Mouse (Mus musculus): ENCODE data around the gene Ptgfrn. TPM values are rescaled to one million over a fixed set of nuclear protein-coding genes. Genes with fewer than 3 reads are reported as not detected.
A peak's percentile ranks its signal among the peaks of the same experiment; 100 is the strongest.

Ptgfrn gene
- polyA plus RNA-seq, 1 experiment from 2014 or later: 4.7 TPM

DNA sequence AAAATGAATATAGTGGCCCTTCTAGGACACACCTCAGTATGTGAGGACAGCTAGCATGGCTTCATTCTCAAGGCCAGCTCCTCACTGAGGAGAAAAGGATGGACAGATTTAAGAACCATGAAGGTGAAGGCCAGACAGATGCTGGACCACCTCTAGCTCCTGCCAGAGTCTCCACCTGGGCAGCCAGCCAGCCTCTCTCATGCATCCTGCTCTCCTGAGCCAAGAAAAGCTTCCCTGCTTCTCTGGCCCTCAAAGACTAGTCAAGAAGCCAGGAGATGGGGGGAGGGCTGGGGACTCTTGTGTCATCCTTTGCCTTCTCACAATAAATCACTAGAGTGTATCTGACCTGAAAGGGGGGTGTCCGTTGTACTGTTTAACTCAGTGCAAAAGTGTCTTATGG lies 31.7 kb downstream of the Ptgfrn start:
- 61% methylated on average over 1 of the region's 1 CpGs for WGBS
- no peak overlapping the region for H3K4me3 ChIP-seq (ENCODE audit: low read length)
- no peaks in the 10 kb centered on the region for H3K27me3 ChIP-seq (ENCODE audit: control insufficient read depth, insufficient read depth, low read length)
- ATAC-seq (ENCODE audit: low FRiP score, low TSS enrichment): peak; percentile 40; the same call in 1 of the 2 replicates
- peaks cover 7% of the 10 kb centered on the region; the same call in 1 of the 2 replicates for H3K36me3 ChIP-seq (ENCODE audit: control insufficient read depth, insufficient read depth, low read length)
- no peak overlapping the region for H3K9ac ChIP-seq (ENCODE audit: low read depth, low read length)
- H3K4me2 ChIP-seq (replicated peaks; ENCODE audit: low read depth, low read length): no peak overlapping the region
- H3K4me1 ChIP-seq (ENCODE audit: control insufficient read depth, insufficient read depth, low read length): no peaks in the 10 kb centered on the region
- H3K27ac ChIP-seq (ENCODE audit: low read depth, low read length): no peak overlapping the region
- no peaks in the 10 kb centered on the region for H3K9me3 ChIP-seq (ENCODE audit: control insufficient read depth, low read length)

DNA sequence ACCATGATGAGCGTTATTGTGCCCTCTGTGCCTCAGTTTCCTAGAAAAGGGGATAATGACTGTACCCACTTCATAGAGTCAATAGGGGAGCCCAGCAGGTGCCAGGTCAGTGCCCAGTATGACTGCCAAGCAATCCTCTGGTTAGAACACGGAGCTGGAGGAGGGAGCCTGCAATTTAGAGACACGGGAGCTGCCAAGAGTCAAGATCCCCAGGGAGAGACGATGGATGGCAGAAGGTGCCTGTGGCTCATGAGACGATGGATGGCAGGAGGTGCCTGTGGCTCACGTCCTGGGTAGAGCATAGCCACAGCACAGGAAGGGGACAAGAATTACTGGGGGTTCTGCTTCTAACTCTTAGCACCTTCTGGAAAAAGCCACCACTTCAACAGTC lies 32.4 kb downstream of the Ptgfrn start:
- Histone ChIP-seq H3K4me3 (ENCODE audit: low read length) (no peak overlapping the region), H3K4me1 (ENCODE audit: control insufficient read depth, insufficient read depth, low read length) (no peaks in the 10 kb centered on the region; the same call in 1 of the 2 replicates), H3K9ac (ENCODE audit: low read depth, low read length) (no peak overlapping the region), H3K27me3 (ENCODE audit: control insufficient read depth, insufficient read depth, low read length) (no peaks in the 10 kb centered on the region), H3K36me3 (ENCODE audit: control insufficient read depth, insufficient read depth, low read length) (peaks cover 7% of the 10 kb centered on the region; the same call in 1 of the 2 replicates), H3K27ac (ENCODE audit: low read depth, low read length) (no peak overlapping the region), H3K9me3 (ENCODE audit: control insufficient read depth, low read length) (no peaks in the 10 kb centered on the region), H3K4me2 (replicated peaks; ENCODE audit: low read depth, low read length) (no peak overlapping the region)
- ATAC-seq (ENCODE audit: low FRiP score, low TSS enrichment): no peak
- 87% methylated on average over 6 of the region's 6 CpGs for WGBS

GRCm38 (mm10) chr3:101076966-101077709 lies 32.9 kb downstream of the Ptgfrn start:
- no peak overlapping the region for H3K9ac ChIP-seq (ENCODE audit: low read depth, low read length)
- no peak overlapping the region for H3K4me3 ChIP-seq (ENCODE audit: low read length)
- H3K36me3 ChIP-seq (ENCODE audit: control insufficient read depth, insufficient read depth, low read length): peaks cover 7% of the 10 kb centered on the region; the same call in 1 of the 2 replicates
- no peak overlapping the region for H3K4me2 ChIP-seq (replicated peaks; ENCODE audit: low read depth, low read length)
- no peaks in the 10 kb centered on the region for H3K9me3 ChIP-seq (ENCODE audit: control insufficient read depth, low read length)
- no peak overlapping the region for H3K27ac ChIP-seq (ENCODE audit: low read depth, low read length)
- H3K4me1 ChIP-seq (ENCODE audit: control insufficient read depth, insufficient read depth, low read length): no peaks in the 10 kb centered on the region; the same call in 1 of the 2 replicates
- no peak for ATAC-seq (ENCODE audit: low FRiP score, low TSS enrichment)
- 93% methylated on average over 25 of the region's 25 CpGs for WGBS
- H3K27me3 ChIP-seq (ENCODE audit: control insufficient read depth, insufficient read depth, low read length): no peaks in the 10 kb centered on the region

DNA sequence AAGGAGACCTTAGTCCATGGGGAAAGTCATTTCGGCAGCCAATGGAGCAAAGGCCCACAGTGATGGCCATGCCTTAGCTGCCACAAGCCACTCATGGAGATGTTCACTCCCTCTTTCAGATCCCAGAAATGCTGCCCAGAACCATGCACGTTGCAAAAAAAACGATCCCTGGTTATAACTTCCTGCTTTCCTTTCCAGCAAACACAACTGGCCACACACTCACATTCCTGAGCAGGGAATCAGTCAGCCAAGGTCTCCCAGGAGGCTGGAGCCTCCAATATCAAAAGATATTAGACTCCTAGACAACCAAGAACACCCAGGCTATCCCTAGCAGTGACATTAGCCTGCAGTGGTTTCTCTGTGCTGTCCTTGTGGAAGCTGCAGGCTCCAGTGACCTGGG lies 34.2 kb downstream of the Ptgfrn start:
- ATAC-seq (ENCODE audit: low FRiP score, low TSS enrichment): no peak
- Histone ChIP-seq H3K9me3 (ENCODE audit: control insufficient read depth, low read length) (no peaks in the 10 kb centered on the region), H3K27ac (ENCODE audit: low read depth, low read length) (no peak overlapping the region), H3K4me3 (ENCODE audit: low read length) (no peak overlapping the region), H3K4me1 (ENCODE audit: control insufficient read depth, insufficient read depth, low read length) (no peaks in the 10 kb centered on the region; the same call in 1 of the 2 replicates), H3K27me3 (ENCODE audit: control insufficient read depth, insufficient read depth, low read length) (no peaks in the 10 kb centered on the region), H3K36me3 (ENCODE audit: control insufficient read depth, insufficient read depth, low read length) (peaks cover 7% of the 10 kb centered on the region; the same call in 1 of the 2 replicates), H3K4me2 (replicated peaks; ENCODE audit: low read depth, low read length) (no peak overlapping the region), H3K9ac (ENCODE audit: low read depth, low read length) (no peak overlapping the region)
- WGBS: 47% methylated on average over 3 of the region's 3 CpGs

GRCm38 (mm10) chr3:101073384-101073783 lies 36.7 kb downstream of the Ptgfrn start:
- Histone ChIP-seq H3K4me3 (ENCODE audit: low read length) (no peak overlapping the region), H3K9ac (ENCODE audit: low read depth, low read length) (no peak overlapping the region), H3K27ac (ENCODE audit: low read depth, low read length) (no peak overlapping the region), H3K4me1 (ENCODE audit: control insufficient read depth, insufficient read depth, low read length) (peaks cover 4% of the 10 kb centered on the region), H3K27me3 (ENCODE audit: control insufficient read depth, insufficient read depth, low read length) (no peaks in the 10 kb centered on the region), H3K9me3 (ENCODE audit: control insufficient read depth, low read length) (no peaks in the 10 kb centered on the region), H3K4me2 (replicated peaks; ENCODE audit: low read depth, low read length) (no peak overlapping the region), H3K36me3 (ENCODE audit: control insufficient read depth, insufficient read depth, low read length) (peaks cover 5% of the 10 kb centered on the region; the same call in 1 of the 2 replicates)
- ATAC-seq (ENCODE audit: low FRiP score, low TSS enrichment): no peak; the same call in 1 of the 2 replicates
- WGBS: 63% methylated on average over 9 of the region's 9 CpGs

DNA sequence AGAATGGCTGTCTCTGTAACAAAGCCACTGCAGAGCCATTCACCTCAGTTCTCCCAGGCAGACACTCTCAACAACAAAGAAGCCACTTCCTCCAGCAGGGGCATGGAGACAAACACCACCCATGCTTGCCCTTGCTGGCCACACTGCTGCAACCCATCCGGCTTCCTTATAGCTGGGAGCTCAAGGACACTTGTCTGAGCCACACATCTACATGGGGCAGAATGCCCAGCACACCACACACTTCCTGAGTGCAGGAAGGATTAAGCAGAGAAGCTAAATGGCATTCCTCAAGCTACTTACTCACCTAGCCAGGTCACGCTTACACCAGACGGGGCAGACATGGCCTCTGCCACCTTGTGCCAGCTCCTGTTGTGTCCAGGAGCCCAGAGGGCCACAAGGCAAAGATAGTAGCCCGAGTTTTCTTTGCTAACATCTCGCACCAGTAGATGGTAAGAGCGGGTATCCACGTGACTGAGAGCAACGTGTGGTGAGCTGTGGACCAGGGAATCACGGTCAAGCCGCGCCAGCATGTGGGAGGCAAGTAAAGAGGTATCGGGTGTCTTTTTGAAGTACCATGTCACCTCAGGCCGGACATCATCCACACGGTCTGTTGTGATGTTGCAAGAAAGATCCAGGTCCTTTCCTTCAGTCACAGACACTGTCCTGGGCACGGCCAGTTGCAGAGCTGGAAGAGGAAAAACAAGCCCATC lies 37.4 kb downstream of the Ptgfrn start:
- Histone ChIP-seq H3K36me3 (ENCODE audit: control insufficient read depth, insufficient read depth, low read length) (peaks cover 8% of the 10 kb centered on the region; the same call in 1 of the 2 replicates), H3K4me3 (ENCODE audit: low read length) (no peak overlapping the region), H3K27ac (ENCODE audit: low read depth, low read length) (no peak overlapping the region), H3K4me2 (replicated peaks; ENCODE audit: low read depth, low read length) (no peak overlapping the region), H3K27me3 (ENCODE audit: control insufficient read depth, insufficient read depth, low read length) (no peaks in the 10 kb centered on the region), H3K4me1 (ENCODE audit: control insufficient read depth, insufficient read depth, low read length) (peaks cover 8% of the 10 kb centered on the region), H3K9ac (ENCODE audit: low read depth, low read length) (no peak overlapping the region; the same call in 1 of the 2 replicates), H3K9me3 (ENCODE audit: control insufficient read depth, low read length) (no peaks in the 10 kb centered on the region)
- ATAC-seq (ENCODE audit: low FRiP score, low TSS enrichment): peak; percentile 57
- 48% methylated on average over 15 of the region's 15 CpGs for WGBS

DNA sequence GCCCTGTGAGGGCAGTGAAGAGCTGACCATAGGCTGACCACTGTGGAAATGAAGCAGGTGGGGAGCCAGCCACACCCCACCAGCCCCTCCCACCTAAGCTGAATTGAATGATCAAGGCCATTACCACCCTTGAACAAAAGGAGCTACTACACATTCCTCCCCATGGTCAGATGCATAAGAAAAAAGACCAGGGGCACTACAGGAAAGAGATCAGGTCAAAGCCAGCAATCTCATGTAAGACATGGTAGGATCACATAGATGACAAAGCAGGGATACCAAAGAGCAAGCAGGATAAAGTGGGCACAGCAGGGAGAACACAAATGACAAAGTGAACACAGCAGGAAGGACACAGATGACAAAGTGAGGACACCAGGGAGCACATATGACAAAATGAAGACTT lies 38.5 kb downstream of the Ptgfrn start:
- ATAC-seq (ENCODE audit: low FRiP score, low TSS enrichment): no peak
- Histone ChIP-seq H3K27ac (ENCODE audit: low read depth, low read length) (no peak overlapping the region), H3K4me1 (ENCODE audit: control insufficient read depth, insufficient read depth, low read length) (peaks cover 8% of the 10 kb centered on the region), H3K9ac (ENCODE audit: low read depth, low read length) (no peak overlapping the region), H3K27me3 (ENCODE audit: control insufficient read depth, insufficient read depth, low read length) (no peaks in the 10 kb centered on the region), H3K9me3 (ENCODE audit: control insufficient read depth, low read length) (no peaks in the 10 kb centered on the region), H3K36me3 (ENCODE audit: control insufficient read depth, insufficient read depth, low read length) (peaks cover 3% of the 10 kb centered on the region; the same call in 1 of the 2 replicates), H3K4me3 (ENCODE audit: low read length) (no peak overlapping the region), H3K4me2 (replicated peaks; ENCODE audit: low read depth, low read length) (no peak overlapping the region)

DNA sequence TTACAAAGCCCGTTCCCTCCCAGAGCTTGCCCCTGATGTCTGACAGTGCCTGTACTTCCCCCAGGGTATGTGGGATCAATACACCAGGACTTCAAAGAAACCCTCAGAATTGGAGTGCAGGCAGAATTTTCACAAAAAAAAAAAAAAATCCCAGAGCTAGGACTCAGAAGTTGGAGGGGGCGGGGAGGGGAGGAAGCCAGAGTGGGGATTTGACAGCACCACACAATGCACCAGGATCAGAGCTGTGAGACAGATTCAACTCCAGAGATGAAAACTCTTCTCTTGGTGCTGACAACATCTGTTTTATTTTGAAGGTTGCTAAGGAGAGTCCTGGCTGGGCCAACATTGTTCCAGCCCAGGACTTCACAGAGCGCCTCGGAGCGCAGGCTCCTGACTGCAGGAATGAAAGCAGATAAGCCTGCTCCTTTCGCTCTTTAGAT lies 39.3 kb downstream of the Ptgfrn start:
- Histone ChIP-seq H3K4me1 (ENCODE audit: control insufficient read depth, insufficient read depth, low read length) (peaks cover 8% of the 10 kb centered on the region), H3K36me3 (ENCODE audit: control insufficient read depth, insufficient read depth, low read length) (peaks cover 3% of the 10 kb centered on the region; the same call in 1 of the 2 replicates), H3K4me2 (replicated peaks; ENCODE audit: low read depth, low read length) (no peak overlapping the region), H3K27me3 (ENCODE audit: control insufficient read depth, insufficient read depth, low read length) (no peaks in the 10 kb centered on the region), H3K9me3 (ENCODE audit: control insufficient read depth, low read length) (no peaks in the 10 kb centered on the region), H3K27ac (ENCODE audit: low read depth, low read length) (no peak overlapping the region), H3K4me3 (ENCODE audit: low read length) (no peak overlapping the region), H3K9ac (ENCODE audit: low read depth, low read length) (no peak overlapping the region)
- 79% methylated on average over 6 of the region's 6 CpGs for WGBS
- no peak for ATAC-seq (ENCODE audit: low FRiP score, low TSS enrichment)
